Comparison of ENCODE assay signal across 8 mouse cellular contexts in genomic region chr11:75015453-75015871, GRCm38 (mm10).
DNase-seq lines count a peak whose midpoint lies in the region; ATAC-seq and TF ChIP-seq lines count a peak whose summit lies in the region.

No protein-coding gene starts in this region.

- 73% methylated on average over 7 of the region's 7 CpGs for WGBS in kidney, embryonic 16.5 days
- 58% methylated on average over 7 of the region's 7 CpGs for whole genome bisulfite sequencing in forebrain, embryonic 13.5 days
- 47% methylated on average over 7 of the region's 7 CpGs for WGBS in hindbrain, embryonic 16.5 days
- 78% methylated on average over 7 of the region's 7 CpGs for WGBS in small intestine, adult 2 months

- peaks cover 38% of the 10 kb centered on the region for H3K4me1 ChIP-seq in kidney, embryonic 16.5 days (ENCODE audit: insufficient read depth, low read length)
- H3K4me1 ChIP-seq in forebrain, embryonic 13.5 days = peaks cover 27% of the 10 kb centered on the region
- H3K4me1 ChIP-seq in hindbrain, embryonic 16.5 days (ENCODE audit: control insufficient read depth, insufficient read depth, low read depth, low read length) = peaks cover 26% of the 10 kb centered on the region
- peaks cover 4% of the 10 kb centered on the region for H3K4me1 ChIP-seq in small intestine, adult 2 months (ENCODE audit: control insufficient read depth, insufficient read depth, insufficient read length, low read length)

- no peaks in the 10 kb centered on the region for H3K9me3 ChIP-seq in kidney, embryonic 16.5 days (ENCODE audit: low read length)
- H3K9me3 ChIP-seq in forebrain, embryonic 13.5 days (replicated peaks) = no peaks in the 10 kb centered on the region
- no peaks in the 10 kb centered on the region for H3K9me3 ChIP-seq in hindbrain, embryonic 16.5 days (ENCODE audit: control insufficient read depth, low read length)

- peak overlapping the region; percentile 90 for H3K27ac ChIP-seq in kidney, embryonic 16.5 days (ENCODE audit: low read length)
- peak overlapping the region; percentile 40; the same call in 1 of the 2 replicates for H3K27ac ChIP-seq in forebrain, embryonic 13.5 days
- H3K27ac ChIP-seq in hindbrain, embryonic 16.5 days (ENCODE audit: low read depth, low read length) = peak overlapping the region; percentile 66; the same call in 1 of the 2 replicates
- H3K27ac ChIP-seq in small intestine, adult 2 months (ENCODE audit: insufficient read depth, low read depth, low read length) = peak overlapping the region; percentile 13; the same call in 1 of the 2 replicates

- H3K4me3 ChIP-seq in kidney, embryonic 16.5 days (ENCODE audit: low read length) = no peak overlapping the region
- no peak overlapping the region for H3K4me3 ChIP-seq in forebrain, embryonic 13.5 days
- H3K4me3 ChIP-seq in hindbrain, embryonic 16.5 days (ENCODE audit: low read length) = no peak overlapping the region
- no peak overlapping the region for H3K4me3 ChIP-seq in small intestine, adult 2 months (ENCODE audit: low read depth, low read length)

- DNase-seq in kidney, adult 11 months = no peak
- DNase-seq in brain, embryonic 14.5 days (ENCODE audit: low read depth) = peak; percentile 51

- ATAC-seq in kidney, embryonic 16.5 days (ENCODE audit: low FRiP score, low TSS enrichment) = no peak
- ATAC-seq in forebrain, embryonic 13.5 days = no peak
- no peak for ATAC-seq in hindbrain, embryonic 16.5 days
- ATAC-seq in granulocyte monocyte progenitor cell, adult 5-6 weeks (replicated peaks; ENCODE audit: poor library complexity, severe bottlenecking) = no peak
- ATAC-seq in monocyte, adult 5-6 weeks (replicated peaks; ENCODE audit: insufficient number of reproducible peaks, low FRiP score, low TSS enrichment, poor library complexity, severe bottlenecking) = no peak

- no peak overlapping the region for H3K4me2 ChIP-seq in kidney, embryonic 16.5 days (replicated peaks; ENCODE audit: low read depth, low read length)
- no peak overlapping the region for H3K4me2 ChIP-seq in forebrain, embryonic 13.5 days
- no peak overlapping the region for H3K4me2 ChIP-seq in hindbrain, embryonic 16.5 days (ENCODE audit: low read length)

- TF ChIP-seq CTCF in brain, embryonic 14.5 days (IDR thresholded peaks at IDR 0.05; ENCODE audit: borderline replicate concordance, extremely low read depth, insufficient read depth, insufficient read length) = no peak
- no peak for TF ChIP-seq CTCF in small intestine, adult 2 months (IDR thresholded peaks at IDR 0.05; ENCODE audit: extremely low read depth, insufficient read length, insufficient replicate concordance, low read depth, low read length)

- H3K9ac ChIP-seq in kidney, embryonic 16.5 days (replicated peaks; ENCODE audit: low read length) = no peak overlapping the region
- peak overlapping the region; percentile 18; the same call in 1 of the 2 replicates for H3K9ac ChIP-seq in forebrain, embryonic 13.5 days
- no peak overlapping the region for H3K9ac ChIP-seq in hindbrain, embryonic 16.5 days (ENCODE audit: low read depth, low read length)

- 0 out of 2 replicates have a peak, but pooled peaks cover 2% of the 10 kb centered on the region for H3K36me3 ChIP-seq in kidney, embryonic 16.5 days (ENCODE audit: insufficient read depth, low read length)
- no peaks in the 10 kb centered on the region for H3K36me3 ChIP-seq in forebrain, embryonic 13.5 days (ENCODE audit: poor library complexity, severe bottlenecking)
- H3K36me3 ChIP-seq in hindbrain, embryonic 16.5 days (ENCODE audit: control insufficient read depth, insufficient read depth, low read length) = no peaks in the 10 kb centered on the region
- no peaks in the 10 kb centered on the region for H3K36me3 ChIP-seq in small intestine, adult 2 months (ENCODE audit: control insufficient read depth, insufficient read depth, low read length)

- no peak for TF ChIP-seq POLR2A in brain, embryonic 14.5 days (IDR thresholded peaks at IDR 0.05; ENCODE audit: borderline replicate concordance, extremely low read depth, insufficient read depth, insufficient read length, poor library complexity, severe bottlenecking)
- TF ChIP-seq POLR2A in small intestine, adult 2 months (IDR thresholded peaks at IDR 0.05; ENCODE audit: low read depth, low read length) = no peak

- H3K27me3 ChIP-seq in kidney, embryonic 16.5 days (ENCODE audit: insufficient read depth, low read length) = no peaks in the 10 kb centered on the region
- no peaks in the 10 kb centered on the region for H3K27me3 ChIP-seq in forebrain, embryonic 13.5 days
- no peaks in the 10 kb centered on the region for H3K27me3 ChIP-seq in hindbrain, embryonic 16.5 days (replicated peaks; ENCODE audit: control insufficient read depth, insufficient read depth, low read length)
- no peaks in the 10 kb centered on the region for H3K27me3 ChIP-seq in small intestine, adult 2 months (ENCODE audit: control insufficient read depth, insufficient read depth, low read length)

Comparison
In these comparisons a context has a peak if more than half of its experiments do, and no peak if none do; other contexts are left out.
1. H3K27ac ChIP-seq: peak in every context shown above with its lines; median percentile 90 in kidney, embryonic 16.5 days; 66 in hindbrain, embryonic 16.5 days; 40 in forebrain, embryonic 13.5 days; 13 in small intestine, adult 2 months.